Mouse (Mus musculus): ENCODE data around the gene Chchd2.
A peak's percentile ranks its signal among the peaks of the same experiment; 100 is the strongest.
"Not testable (repeated sequence)": the region's sequence is repeated elsewhere in the genome, so short reads cannot be mapped to it uniquely, and the experiment has no call there.

The Chchd2 gene

GRCm38 (mm10) chr5:129886911-129887636 is at the start of gene Chchd2:
Chchd2 (minus strand) TSS chr5:129887470.
- peak; percentile 97 for DNase-seq (ENCODE audit: low read depth, low spot score)

DNA sequence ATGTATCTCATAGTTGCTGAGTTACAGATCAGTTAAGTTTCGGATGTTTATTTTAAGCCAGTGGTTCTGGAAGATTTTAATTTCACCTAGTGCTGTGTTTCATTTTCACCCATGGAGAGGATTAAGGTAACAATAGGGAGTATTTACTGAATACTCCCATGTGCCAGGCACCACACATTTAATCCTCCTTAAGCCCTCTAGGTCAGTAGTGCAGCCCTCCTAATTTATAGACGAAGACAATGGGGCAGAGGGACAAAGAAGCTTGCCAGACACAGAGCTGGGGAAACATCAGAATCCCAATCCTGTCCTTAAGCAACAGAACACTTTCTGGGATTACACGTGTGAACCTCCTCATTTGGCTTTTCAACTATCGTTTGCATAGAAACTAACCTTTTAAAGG is 49.7 kb upstream of the Chchd2 start:
- no peak for DNase-seq (ENCODE audit: low read depth, low spot score)

GRCm38 (mm10) chr5:129929924-129930855 is 42.9 kb upstream of the Chchd2 start:
- DNase-seq (ENCODE audit: low read depth, low spot score), result no peak

DNA sequence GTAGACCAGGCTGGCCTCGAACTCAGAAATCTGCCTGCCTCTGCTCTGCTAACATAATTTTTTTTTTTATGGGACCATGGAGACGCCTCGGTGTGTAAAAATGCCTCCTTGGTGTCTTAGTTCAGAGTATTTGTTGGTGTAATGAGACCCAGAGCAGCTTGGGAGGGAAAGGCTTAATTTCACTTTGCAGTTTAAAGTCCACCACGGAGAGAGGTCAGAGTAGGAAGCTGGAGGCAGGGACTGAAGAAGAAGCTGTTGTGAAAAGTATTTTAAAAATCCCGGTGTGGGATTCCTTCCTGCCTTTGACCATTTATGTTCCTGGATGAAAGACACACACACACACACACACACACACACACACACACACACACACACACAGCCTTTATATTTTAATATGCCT is 38.7 kb upstream of the Chchd2 start:
- no peak for DNase-seq (ENCODE audit: low read depth, low spot score)

- no peak for DNase-seq (ENCODE audit: low read depth, low spot score)
Observed at GRCm38 (mm10) chr5:129924820-129925452, 37.7 kb upstream of the Chchd2 start.

- no peak for DNase-seq (ENCODE audit: low read depth, low spot score)
Observed at GRCm38 (mm10) chr5:129921972-129922371, 34.7 kb upstream of the Chchd2 start.

DNA sequence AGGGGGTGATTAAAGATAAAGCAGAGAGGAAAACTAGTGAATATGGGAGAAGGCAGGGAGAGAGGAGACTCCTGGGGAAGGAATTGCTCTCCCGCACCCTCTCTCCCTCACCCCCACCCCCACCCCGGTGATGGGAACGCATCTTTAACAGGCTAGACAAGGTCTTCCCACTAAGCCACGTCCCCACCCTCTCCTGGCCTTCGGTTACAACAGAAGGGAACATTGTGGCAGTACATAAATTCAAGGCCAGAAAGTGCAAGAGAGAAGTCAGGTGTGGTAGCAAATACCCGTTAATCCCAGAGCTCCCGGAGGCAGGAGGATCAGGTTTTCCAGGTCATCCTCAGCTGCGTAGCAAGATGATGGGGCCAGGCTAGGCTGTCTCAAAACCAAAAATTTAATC is 32.0 kb upstream of the Chchd2 start:
- no peak for DNase-seq (ENCODE audit: low read depth, low spot score)

DNA sequence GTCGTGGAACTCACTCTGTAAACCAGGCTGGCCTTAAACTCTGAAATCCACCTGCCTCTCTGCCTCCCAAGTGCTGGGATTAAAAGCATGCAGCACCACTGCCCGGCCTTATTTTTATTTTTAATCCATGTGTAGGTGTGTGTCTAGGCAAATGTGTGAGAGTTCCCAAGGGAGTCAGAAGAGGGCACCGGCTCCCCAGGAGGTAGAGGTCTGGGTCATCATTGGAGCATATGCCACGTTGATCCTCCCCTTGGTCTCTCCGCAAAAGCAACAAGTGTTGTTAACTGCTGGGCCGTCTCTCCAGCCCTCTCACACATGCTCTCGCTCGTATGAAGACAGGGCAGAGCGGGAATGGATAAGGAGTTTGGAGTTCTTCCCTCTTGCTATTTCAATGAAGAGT is 31.5 kb upstream of the Chchd2 start:
- DNase-seq (ENCODE audit: low read depth, low spot score), result no peak

DNA sequence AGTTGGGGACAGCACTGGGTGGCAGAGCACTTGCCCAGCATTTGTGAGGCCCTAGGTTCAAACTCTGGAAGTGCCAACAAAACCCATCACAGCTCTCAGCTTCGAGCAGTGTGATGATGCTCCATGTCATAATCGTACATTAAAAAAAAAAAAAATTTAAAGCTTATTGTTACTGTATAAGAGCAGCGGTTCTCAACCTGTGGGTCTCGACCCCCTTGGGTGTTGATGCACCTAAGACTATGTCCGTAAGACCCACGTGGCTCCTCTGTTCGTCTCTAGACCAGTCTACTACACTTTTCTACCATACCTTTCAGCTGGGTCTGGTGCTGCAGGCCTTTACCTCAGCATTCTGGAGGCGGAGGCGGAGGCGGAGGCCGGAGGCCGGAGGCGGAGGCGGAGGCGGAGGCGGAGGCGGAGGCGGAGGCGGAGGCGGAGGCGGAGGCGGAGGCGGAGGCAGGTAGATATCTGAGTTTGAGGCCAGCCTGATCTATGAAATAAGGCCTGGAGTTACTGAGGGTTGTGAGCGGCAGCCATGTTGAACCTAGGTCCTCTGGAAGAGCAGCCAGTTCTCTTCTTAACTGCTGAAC is 30.9 kb upstream of the Chchd2 start:
- no peak for DNase-seq (ENCODE audit: low read depth, low spot score)

- not testable (repeated sequence) for DNase-seq (ENCODE audit: low read depth, low spot score)
Observed at GRCm38 (mm10) chr5:129915491-129915890, 28.2 kb upstream of the Chchd2 start.

DNA sequence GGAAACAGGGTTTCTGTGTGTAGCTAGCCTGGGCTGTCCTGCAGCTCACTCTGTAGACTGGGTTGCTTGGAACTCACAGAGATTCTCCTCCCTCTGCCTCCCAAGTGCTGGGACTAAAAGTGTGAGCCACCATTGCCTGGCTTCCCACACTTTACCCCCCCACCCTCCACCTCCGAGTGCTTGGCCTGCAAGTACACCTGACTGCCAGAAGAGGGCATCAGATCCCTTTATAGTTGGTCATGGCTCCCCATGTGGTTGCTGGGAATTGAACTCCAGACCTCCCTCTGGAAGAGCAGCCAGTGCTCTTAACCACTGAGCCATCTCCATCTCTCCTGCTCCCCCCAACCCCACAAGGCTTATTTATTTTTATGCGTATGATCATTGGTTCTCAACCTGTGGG is 26.8 kb upstream of the Chchd2 start:
- no peak for DNase-seq (ENCODE audit: low read depth, low spot score)

GRCm38 (mm10) chr5:129909591-129909990 is 22.3 kb upstream of the Chchd2 start:
- DNase-seq (ENCODE audit: low read depth, low spot score), result no peak

DNA sequence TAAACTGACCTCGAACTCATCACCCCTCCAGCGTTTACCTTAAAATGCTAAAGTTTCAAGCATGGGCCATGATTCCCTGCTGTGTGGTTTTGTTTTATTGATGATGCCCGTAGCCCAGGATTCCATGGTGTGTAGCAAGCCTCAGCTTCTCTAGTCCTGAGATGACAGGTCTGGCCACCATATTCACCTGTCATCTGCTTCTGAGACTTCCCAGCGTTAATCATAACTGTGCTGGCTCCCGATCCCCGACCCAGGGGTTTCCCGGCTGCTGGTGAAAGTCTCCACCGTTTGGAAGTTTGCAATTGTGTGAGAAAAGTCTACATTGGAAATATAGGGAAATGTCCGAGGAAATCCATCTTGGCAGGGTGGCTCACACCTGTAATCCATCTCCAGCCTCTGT is 21.9 kb upstream of the Chchd2 start:
- no peak for DNase-seq (ENCODE audit: low read depth, low spot score)

DNA sequence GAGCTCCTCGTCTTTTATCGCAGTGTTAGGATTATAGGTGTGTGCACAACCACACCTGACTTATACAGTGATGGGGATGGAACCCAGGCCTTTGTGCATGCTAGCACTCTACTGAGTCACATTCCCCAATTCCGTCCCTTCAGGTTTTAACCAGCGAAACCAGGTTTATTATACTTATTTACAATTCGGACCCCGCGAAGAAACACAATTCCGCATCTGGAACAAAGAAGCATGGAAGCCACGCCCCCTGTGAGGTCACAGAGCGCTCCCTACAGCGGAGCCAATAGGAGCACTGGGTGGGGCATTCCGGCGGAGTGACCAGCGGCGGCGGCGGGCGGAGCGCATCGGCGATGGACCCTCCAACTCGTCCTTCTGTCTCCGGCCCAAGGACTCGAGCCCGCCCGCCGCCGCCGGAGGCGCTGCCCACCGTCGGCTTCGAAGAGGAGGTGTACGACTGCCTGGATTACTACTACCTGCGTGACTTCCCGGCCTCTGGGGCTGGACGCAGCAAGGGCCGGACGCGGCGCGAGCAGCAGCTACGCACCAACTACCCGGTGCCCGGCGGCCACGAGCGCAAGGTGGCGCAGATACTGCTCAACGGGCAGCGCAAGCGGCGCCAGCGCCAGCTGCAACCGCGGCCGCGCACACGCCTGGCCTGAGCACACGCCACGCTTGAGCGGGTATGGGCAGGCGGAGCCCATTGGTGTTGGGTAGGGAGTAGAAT is 21.1 kb upstream of the Chchd2 start, which contains the start of gene Nupr1l:
Nupr1l (plus strand) TSS at position 299 of the 724 bp plus-strand sequence.
- DNase-seq (ENCODE audit: low read depth, low spot score), result peak; percentile 82

DNA sequence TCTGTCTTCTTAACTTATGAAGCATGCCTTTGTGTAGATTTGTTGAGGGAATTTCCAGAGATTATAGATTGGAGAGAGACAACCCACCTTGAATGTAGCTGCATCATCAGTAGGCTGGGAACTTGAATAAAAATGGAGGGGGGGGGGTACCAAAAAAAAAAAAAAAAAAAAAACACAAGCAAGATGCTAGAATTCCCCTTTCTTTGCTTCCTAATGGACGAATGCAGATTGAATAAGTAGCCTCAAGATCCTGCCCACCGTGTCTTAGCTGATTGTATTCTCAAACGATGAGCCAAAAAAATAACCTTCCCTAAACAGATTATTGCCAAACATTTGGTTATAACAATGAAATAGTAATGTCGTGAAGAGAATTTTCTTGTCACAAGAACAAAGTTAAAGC is 20.5 kb upstream of the Chchd2 start:
- DNase-seq (ENCODE audit: low read depth, low spot score), result no peak

- no peak for DNase-seq (ENCODE audit: low read depth, low spot score)
Observed at GRCm38 (mm10) chr5:129898449-129898848, 11.2 kb upstream of the Chchd2 start, which contains the start of gene Phkg1. Phkg1 (minus strand) TSS chr5:129898549.

DNA sequence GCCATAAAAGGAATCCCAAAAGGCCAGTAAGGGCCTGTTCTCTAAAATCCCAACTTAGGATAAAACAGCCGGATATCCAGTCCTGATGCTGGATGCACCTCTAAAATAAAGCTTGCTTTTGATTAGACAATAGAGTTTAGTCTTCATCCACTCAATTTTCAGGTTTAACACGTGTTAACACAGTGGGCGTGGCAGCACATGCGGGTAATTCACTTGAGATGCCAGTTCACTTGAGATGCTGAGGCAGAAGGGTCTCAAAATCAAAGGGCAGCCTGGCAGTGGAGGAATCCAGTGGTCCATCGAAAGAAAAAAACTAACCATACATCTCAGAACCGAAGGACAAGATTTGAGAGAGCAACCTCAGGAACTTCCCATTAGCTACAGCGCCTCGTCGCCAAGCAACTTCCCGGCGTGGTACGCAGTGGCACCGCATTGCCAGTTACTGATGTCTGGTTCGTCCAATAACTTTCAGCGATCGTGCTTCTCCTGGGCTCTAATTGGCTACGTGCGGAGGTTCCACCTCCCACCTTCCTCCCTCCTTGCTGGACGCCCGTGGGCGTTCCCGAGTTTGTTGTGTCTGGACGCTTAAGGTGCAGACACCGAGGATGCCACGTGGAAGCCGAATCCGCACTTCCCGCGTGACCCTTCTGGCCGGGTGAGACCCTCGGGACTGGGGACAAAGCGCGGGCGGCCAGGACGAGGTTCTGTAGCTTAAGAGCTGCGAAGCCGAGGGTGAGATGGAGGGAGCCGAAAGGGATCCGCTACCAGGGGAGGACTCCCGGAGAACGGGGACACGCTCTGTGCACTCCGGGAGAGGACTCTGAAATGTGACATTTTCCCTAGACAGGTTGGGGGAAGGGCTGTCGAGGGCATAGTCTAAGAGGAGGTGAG is 8.2 kb upstream of the Chchd2 start, which contains the start of gene Zbed5:
Zbed5 (plus strand) TSS at position 526 of the 891 bp plus-strand sequence.
- DNase-seq (ENCODE audit: low read depth, low spot score), result peak; percentile 88

DNA sequence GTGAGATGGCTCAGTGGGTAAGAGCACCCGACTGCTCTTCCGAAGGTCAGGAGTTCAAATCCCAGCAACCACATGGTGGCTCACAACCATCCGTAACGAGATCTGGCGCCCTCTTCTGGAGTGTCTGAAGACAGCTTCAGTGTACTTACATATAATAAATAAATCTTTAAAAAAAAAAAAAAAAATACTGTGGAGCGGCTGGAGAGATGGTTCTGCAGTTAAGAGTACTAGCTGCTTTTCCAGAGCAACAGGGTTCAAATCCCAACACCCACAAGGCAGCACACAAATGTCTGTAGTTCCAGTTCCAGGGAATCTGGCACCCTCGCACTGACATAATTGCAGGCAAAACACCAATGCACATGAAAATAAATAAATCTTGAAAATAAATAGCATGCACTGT is 3.1 kb upstream of the Chchd2 start:
- DNase-seq (ENCODE audit: low read depth, low spot score), result not testable (repeated sequence)

GRCm38 (mm10) chr5:129886271-129886670 is 999 bp downstream of the Chchd2 start:
- no peak for DNase-seq (ENCODE audit: low read depth, low spot score)

DNA sequence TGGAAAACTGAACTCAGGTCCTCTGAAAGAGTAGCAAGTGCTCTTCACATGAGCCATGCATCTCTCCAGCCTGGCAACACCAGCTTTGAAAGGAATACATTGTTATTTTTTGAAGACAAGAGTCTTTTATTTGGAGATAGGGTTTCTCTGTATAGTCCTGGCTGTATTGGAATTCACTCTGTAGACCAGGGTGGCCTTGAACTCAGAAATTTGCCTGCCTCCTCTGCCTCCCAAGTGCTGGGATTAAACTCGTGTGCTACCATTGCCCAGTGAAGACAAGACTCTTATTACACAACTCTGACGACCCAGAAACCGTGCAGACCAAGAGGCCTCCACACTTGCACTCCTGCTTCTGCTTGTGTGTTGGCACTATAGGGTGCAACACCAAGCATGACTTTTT is 7.4 kb downstream of the Chchd2 start:
- DNase-seq (ENCODE audit: low read depth, low spot score), result no peak

Measured in brain, embryonic 18.5 days (tissue).